Mouse (Mus musculus): ENCODE measurements around the gene Mfap3l.

DNA sequence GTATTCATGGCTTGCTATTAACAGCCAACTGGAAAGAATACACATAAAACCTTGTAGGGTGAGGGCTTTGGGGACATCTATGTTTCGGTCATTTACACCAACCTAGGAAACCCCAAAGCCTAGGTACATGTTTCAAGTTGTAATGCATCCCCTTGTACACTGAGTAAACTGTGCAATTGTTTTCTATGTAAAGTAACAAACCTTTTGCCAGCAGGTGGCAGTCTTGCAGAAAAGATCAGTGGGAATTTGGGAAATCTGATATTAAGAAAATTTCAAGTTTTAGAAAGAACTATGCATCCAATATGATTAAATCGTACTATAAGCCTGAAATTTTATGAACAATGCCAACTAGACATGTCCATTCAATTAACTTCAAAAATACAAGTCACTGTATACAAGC lies 15.7 kb upstream of the Mfap3l start:
- TF ChIP-seq TAL1 (IDR thresholded peaks at IDR 0.05; ENCODE audit: low read length) = no peak
- TF ChIP-seq GATA1 (IDR thresholded peaks at IDR 0.05; ENCODE audit: low read length) = no peak

Data from erythroblast, embryonic 14.5 days (primary cell).